Mouse (Mus musculus) duodenum, adult 2 months (tissue): ENCODE measurements around the gene Capn9. TPM values are rescaled to one million over a fixed set of nuclear protein-coding genes. Genes with fewer than 3 reads are reported as not detected.

Experiments
- polyA plus RNA-seq: library from polyadenylated mRNA; depleted of rRNA; stranded (reverse); fragments of >200 nt; gene quantifications from 2 replicates; pipeline ENCODE4 v1.2.3, GENCODE M21; 2012; ENCODE audit warnings: low replicate concordance; rRNA removed

The Capn9 gene
- polyA plus RNA-seq = 7.9 and 15.9 TPM in 2 replicates

DNA sequence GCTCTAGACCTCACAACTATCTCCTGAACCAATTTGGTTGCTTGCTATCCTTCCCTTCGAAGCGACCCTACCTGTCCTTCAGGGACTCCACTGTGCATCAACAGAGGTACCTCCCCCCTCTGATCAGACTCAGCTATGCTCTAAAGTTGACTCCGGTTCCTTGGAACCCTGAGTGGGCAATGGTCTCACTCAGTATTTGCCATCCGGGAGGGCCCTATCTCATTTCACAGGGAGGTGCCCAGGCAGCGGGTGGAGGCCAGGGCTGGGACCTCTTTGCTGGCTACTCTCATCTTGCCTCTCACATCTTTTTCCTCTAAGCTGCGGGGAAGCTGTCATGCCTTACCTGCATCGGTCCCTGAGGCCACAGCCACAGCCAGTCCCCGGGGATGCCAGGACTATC is at the start of gene Capn9:
Gene Capn9 (plus strand): TSS at position 301 of the 400 bp plus-strand sequence.

DNA sequence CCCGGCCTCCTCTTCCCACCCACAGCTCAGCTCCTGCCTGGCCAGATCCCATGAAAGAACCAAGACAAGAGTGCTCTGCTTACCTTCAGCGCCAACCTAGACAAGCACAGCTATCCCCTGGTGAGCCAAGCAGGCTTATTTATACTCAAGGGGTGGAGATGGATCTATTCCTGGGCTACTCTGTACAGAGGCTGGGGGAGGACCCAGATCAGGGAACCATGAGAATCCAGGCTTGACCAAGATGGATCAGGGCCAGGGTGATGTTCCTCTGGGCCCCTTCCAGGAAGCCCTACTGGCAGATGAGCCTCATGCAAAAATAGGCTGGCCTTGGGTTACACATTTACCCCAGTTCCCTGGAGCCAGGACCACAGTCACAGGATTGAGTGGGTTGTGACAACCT is 6.3 kb upstream of the Capn9 start, which contains the start of gene Agt:
Gene Agt (minus strand): TSS at position 114 of the 400 bp plus-strand sequence.

DNA sequence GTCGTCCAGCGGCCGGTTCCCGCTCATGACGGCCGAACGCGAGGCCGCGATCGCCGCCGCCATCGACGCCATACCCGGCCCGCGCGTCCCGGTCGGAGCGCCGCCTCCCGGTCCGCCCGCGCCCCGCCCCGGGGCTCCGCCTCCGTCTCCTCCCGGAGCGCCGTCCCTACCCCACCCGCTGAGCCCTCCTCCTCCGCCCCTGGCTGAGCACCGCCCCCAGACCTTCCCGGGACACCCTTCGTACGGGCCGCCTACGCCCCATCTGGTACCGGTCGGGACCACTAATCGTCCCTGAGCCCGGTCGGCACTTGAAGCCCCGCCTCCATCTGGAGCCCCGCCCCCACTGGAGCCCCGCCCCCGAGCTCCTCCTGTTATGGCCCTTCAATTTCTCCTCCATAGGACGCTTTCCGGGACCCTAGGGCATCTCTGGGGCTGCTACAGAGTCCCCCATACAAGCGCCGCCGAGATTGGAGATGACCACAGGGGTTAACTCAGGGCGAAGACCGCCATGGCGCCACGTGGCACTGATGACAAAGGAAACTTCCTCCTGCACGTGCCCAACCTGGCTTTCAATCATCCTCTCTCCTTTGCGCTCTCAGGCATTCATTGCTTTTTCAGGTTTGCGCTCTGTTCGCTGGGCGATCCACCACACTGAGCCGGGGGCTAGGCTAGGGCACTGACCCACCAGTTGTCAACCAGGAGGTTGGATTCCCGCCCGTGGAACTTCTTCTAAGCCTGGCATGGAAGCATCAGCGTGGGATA is 87.4 kb downstream of the Capn9 start, which contains the start of gene 2310022B05Rik:
Gene 2310022B05Rik (minus strand): TSS at position 258 of the 762 bp plus-strand sequence.

Other genes starting within 250 kb of the Capn9 start
- 2.8 and 4.6 TPM in 2 replicates for gene Pgbd5, start 136.5 kb upstream of the Capn9 start, polyA plus RNA-seq
- gene Cog2, start 55.3 kb upstream of the Capn9 start, polyA plus RNA-seq = 9.4 and 10.7 TPM in 2 replicates
- 12.7 and 22.0 TPM in 2 replicates for gene Agt, start 6.4 kb upstream of the Capn9 start, polyA plus RNA-seq
- gene 2310022B05Rik, start 87.3 kb downstream of the Capn9 start, polyA plus RNA-seq = 17.5 and 26.0 TPM in 2 replicates
- 9.7 and 10.0 TPM in 2 replicates for gene Ttc13, start 145.9 kb downstream of the Capn9 start, polyA plus RNA-seq
- gene Arv1, start 146.0 kb downstream of the Capn9 start, polyA plus RNA-seq = 4.6 and 5.8 TPM in 2 replicates
- 1.0 and 1.4 TPM in 2 replicates for gene Fam89a, start 175.7 kb downstream of the Capn9 start, polyA plus RNA-seq
- 0.09 and 0.12 TPM in 2 replicates for gene Trim67, start 217.0 kb downstream of the Capn9 start, polyA plus RNA-seq